Mouse (Mus musculus) fat pad, adult 2 months (tissue): ENCODE measurements at regions not wholly inside any gene's neighbourhood (a gene's known extent, or its start where the extent isn't known, plus 50 kb on each side); places are given as distances from the start of the nearest gene placed in this dataset.
"Not testable (repeated sequence)": the region's sequence is repeated elsewhere in the genome, so short reads cannot be mapped to it uniquely, and the experiment has no call there.

ENCODE experiments used
- DNase-seq: peaks from one replicate; pipeline ENCODE4 v3.0.0-alpha.2; 2011; ENCODE audit warnings: low read depth, low spot score; ENCODE audit errors: extremely low read depth

DNA sequence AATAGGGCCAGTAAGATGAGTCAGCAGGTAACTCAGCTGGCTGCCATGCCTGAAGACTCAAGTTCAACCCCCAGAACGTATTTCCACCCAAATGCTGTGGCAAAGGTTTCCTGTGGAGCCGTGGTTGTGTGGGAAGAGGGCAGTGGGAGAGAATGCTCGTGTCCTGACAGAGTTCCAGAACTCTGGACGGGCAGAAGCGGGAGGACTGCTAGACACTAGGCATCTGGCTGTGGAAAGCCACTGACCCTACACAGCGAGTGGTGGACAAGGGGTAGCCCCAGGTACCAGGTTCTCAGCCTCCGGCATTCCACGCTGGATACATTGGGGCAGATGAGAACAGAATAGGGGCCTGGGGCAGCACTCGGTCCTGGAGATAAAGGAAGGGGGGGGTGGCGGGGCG, 69.6 kb upstream of the Acsl3 start:
- no peak for DNase-seq

DNA sequence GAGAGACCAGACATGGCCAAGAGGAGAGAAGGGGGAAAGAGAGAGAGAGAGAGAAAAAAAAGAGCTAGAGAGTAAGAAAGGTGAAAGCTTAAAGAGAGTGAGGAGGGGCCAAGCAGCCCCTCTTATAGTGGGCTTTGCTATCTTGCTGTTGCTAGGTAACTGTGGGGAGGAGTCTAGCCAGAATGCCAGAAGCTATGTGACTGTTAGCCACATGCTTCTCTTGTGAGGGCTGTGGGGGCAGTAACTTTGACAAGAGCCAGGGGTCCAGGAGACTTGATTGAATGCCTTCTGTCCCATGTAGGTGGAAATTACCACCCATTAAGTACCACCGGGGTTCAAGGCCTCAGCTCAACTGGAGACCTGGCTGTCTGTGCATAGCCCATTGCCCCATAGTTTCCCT, 69.0 kb upstream of the Acsl3 start:
- DNase-seq, result not testable (repeated sequence)

DNA sequence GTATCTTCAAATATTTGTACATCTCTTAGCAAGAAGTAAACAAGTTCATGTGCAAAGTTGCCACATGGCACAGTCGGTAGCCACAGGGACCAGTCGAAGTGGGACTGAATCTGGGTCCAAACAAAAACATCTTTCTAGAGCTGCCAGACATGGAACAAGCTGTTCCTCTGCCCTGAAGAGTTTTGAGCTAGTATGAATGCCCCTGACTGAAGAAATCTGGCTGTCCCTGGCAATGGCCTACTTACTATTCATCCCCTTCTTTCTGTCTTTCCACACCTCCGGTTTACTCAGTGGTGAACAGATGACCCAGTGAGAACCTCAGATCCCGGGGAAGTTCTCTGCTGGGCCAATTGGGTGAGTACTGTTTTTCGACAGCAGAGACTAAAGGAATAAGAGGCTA, 67.1 kb upstream of the Acsl3 start:
- DNase-seq, result no peak

DNA sequence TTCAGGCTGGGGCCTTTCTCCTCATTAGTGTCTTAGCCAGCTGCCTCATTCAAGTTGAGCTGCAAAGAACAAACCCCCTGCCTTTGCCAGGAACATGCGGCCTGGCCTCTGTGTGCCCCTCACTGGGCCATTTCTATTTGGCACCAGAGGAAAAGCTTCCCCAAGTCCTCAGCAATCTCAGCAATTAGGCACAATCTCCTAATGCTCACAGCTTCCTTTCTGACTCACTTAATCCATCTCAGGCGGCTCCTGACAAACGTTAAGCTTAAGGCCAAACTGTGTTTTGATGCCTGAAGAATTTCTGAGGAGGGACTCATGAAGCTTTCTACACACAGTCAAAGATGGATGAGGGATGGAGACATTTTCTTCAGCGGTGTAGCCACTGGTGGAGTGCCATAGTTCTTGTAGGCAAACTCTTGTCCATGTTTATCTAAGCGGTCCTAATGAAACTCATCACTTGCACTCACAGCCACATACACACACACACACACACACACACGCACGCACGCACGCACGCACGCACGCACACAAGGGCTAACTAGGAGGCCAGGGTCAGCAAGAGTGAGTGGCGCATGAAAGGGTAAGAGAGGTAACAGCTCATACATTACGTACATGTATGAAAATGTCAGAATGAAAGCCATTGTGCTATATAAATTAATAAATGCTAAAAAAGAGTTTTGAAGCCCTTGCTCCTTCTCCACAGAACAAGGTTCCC, 63.5 kb upstream of the Acsl3 start:
- DNase-seq, result no peak

DNA sequence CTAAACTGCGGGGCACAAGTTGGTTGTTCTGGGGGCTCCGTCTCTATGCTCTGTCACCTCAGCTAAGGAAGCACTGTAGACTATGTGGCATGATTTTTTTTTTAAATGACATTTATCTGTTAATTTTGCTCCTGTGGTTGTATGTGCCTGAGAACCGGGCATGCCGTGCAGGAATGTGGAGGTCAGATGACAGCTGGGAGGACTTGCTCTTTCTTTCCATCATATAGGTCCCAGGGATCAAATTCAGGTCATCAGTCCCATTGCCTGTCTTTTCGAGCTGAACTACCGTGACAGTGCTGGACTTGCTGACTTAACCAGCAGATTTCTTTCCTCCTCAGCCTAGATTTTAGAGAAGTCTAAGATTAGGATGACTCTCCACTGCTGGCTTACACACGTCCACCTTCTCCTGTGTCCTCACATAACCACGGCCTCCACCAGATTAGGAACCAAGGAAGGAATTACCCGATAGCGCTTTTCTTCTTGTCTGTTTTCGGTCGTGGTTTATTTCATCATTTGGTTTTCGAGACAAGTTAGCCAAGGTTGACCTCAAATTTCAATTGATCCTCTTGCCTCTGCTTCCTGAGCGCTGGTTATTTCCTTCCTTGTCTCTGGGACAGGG, 62.0 kb upstream of the Acsl3 start:
- DNase-seq, result no peak

DNA sequence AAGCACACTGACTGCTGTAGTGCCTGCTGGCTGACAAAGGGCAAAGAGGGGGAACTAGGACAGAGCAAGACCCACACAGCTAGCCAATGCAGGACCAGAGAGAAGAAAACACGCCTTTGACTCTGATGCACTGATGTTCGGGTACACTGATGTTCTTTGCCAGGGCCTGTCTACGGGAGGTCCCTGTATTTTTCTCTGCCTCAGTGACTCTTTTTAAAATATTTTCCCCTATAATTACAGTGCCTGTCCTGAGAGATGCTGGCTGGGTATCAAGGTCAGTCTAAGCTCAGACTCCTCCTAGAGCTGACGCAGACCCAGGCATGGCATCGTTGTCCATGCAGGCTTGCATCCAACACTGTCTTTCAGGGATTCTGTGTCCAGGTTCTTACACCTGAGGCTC, 59.1 kb upstream of the Acsl3 start:
- no peak for DNase-seq

DNA sequence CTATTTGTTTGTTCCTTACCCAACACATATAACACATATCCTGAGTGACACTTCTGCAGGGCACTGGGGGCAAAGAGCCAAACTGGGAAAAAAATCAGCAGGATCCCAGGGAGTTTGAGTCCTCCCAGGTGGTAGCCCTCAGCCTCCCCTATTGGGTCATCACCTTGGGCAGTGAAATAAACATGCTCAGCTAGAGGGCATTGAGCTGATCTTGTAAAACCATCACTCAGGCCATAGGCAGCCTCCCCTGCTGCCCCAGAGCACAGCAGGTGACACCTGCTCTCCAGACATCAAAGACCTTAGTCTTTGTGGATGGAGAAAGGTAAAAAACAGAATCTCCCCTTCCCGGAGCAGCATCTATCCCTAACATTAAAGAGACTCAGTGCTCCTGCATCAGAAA, 57.0 kb upstream of the Acsl3 start:
- DNase-seq, result no peak

DNA sequence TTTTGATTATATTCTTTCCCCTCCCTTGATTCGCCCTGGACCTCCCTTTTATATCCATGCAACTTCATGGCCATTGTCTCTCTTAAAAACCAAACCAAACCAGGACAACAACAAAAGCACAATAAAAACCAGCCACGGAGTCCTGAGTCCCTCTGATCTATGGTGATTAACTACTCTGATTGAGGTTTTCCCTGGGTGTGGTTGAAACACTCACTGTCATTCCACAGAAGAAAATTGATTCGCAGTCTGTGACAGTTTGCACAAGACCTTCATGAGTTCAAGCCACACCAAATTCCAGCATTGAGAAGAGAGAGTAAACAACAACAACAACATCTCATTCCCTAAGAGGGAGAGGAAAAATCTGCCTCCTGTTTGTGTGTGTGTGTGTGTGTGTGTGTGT, 56.1 kb upstream of the Acsl3 start:
- DNase-seq, result no peak

DNA sequence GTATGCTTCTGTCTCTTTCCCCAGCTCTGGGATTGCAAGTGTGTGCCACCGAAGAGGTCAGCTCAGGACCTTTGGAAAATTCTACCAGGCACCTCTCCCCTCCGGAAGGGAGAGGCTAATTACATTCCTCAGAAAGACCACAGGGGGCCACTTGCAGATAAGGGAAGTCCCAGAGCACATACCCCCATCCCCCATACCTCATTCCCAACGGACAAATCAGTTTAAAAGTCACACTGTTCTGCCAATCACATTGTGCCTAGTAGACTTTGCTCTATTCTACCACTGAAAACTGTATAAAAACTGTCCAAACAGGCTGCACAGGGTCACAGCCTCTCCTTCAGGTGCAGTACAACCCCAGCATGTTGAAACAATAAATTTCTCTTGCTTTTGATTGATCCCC, 55.6 kb upstream of the Acsl3 start:
- no peak for DNase-seq

DNA sequence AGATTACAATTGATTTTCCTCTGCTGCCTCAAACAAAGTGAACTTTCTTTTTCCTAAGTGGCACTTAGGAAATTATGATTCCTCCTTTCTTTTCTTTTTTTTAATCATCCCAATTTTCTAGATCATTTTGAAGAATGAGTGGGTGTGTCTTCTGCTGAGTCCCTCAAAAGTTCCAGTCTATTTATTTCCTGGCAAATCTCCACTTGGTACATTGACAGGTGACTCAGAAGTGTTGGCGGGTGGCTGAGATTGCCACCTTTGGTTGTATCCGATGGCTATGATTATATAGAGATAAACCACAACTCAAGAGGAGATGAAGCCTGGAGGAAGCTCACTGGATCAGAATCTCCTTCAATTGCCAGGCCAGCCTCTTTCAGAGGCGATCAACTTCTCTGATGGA, 54.7 kb upstream of the Acsl3 start:
- peak; percentile 2 for DNase-seq

DNA sequence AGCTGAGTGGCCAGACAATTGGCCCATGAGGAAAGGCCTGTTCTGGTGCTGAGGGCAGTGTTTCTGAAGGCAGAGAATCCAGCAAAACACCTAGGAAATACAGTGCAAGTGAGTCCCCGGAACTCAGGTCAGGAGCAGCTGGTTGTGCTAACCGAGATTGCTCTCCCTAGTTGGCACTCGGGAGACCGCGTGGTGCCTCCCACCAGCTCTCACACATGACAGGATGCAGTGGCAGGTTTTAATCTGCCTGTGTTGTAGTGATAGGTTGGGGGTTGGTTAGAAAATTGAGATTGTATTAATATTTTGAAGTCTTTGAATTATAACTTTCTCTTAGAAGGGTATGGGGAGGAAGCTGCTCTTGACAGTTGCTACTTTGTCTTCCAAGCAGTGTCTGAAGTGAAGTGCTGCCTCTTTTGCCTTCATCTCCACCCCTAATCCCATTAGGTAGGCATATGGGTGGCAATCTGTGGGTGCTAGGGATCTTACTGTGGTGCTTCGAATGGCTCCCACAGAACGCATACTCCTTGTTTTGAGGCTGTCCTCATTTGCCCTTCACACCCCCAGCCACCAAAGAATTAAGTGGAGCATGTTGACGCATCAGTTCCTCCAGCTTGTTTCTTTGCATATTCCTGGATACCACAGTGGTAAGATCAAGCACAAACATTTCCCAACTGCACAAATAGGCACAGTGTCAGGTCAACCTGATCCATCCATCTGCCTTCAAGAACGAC, 52.6 kb upstream of the Acsl3 start:
- DNase-seq, result no peak
